Comparison of ENCODE assay signal across 11 mouse cellular contexts in the genomic region with DNA sequence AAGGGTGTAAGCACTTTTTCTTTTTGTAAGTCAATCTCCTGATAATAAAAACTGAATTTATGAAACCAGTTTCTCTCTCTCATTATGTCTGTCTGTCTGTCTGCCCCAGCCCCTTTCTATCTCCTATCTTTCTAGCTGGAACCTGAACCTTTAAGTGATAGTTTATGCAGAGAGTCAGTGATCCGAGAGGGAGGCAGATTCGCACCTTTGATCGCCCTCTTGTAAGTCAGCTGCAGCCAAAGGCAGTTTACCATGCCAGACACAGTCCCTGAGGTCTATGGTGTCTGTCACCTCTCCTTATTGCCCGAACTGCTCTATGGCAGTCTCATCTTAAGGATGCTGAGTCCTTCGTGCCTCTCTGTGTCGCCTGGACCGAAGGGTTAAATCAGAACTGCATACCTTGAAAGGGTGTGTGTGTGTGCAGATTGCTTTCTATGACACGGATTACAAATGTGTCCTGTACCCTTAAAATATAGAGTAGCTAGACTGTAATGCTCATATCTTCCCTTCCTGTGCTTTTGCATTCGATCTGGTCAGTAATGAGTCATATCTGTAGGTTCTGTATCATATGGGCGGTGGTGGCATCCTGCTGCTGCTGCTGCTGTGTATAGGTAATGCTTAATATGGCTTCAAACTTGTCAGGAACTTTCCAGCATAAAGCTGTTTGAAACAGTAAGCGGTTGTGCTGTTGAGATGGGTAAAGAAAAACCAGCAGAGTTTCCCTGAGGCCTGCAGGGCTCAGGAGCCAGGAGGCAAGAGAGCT. TPM values are rescaled to one million over a fixed set of nuclear protein-coding genes. Genes with fewer than 3 reads are reported as not detected.
A peak's percentile ranks its signal among the peaks of the same experiment; 100 is the strongest.
DNase-seq lines count a peak whose midpoint lies in the region; ATAC-seq lines count a peak whose summit lies in the region.
"Had no signal": no experiment of that assay in that cellular context is flagged by ENCODE, and none has a peak within 500 bp of the region (broad histone marks: within the 10 kb centered on the region; RNA-seq: fewer than 3 reads in every experiment).

No protein-coding gene starts in this region.

- no peak for DNase-seq in forebrain, embryonic 11.5 days (ENCODE audit: low spot score)
- DNase-seq in kidney, postnatal 10 days, result no peak
- no peak for DNase-seq in adrenal gland, postnatal 4 days (ENCODE audit: low spot score in 2 of 2)
- DNase-seq in frontal cortex, postnatal 14 days (ENCODE audit: low spot score in 2 of 2), result no peak
- DNase-seq: right cerebral cortex, postnatal 4 days had no signal

- H3K4me2 ChIP-seq in forebrain, embryonic 13.5 days, result no peak overlapping the region; the same call in 1 of the 2 replicates
- no peak overlapping the region for H3K4me2 ChIP-seq in forebrain, embryonic 11.5 days (ENCODE audit: low read depth, low read length, severe bottlenecking)
- H3K4me2 ChIP-seq in kidney, embryonic 14.5 days (replicated peaks; ENCODE audit: low read depth, low read length), result no peak overlapping the region
- peak overlapping the region; percentile 33 for H3K4me2 ChIP-seq in midbrain, embryonic 15.5 days
- H3K4me2 ChIP-seq: liver, embryonic 15.5 days had no signal

- H3K4me1 ChIP-seq in forebrain, embryonic 13.5 days, result peaks cover 24% of the 10 kb centered on the region
- 0 out of 2 replicates have a peak, but pooled peaks cover 2% of the 10 kb centered on the region for H3K4me1 ChIP-seq in forebrain, embryonic 11.5 days (replicated peaks; ENCODE audit: control insufficient read depth, insufficient read depth, low read length)
- H3K4me1 ChIP-seq in kidney, embryonic 14.5 days (ENCODE audit: control insufficient read depth, insufficient read depth, low read length), result peaks cover 11% of the 10 kb centered on the region; the same call in 1 of the 2 replicates
- H3K4me1 ChIP-seq in midbrain, embryonic 15.5 days, result peaks cover 37% of the 10 kb centered on the region

- no peaks in the 10 kb centered on the region for H3K27me3 ChIP-seq in forebrain, embryonic 13.5 days
- no peaks in the 10 kb centered on the region for H3K27me3 ChIP-seq in forebrain, embryonic 11.5 days (ENCODE audit: control insufficient read depth, insufficient read depth, low read length)
- H3K27me3 ChIP-seq in kidney, embryonic 14.5 days (ENCODE audit: control insufficient read depth, insufficient read depth, low read length), result no peaks in the 10 kb centered on the region
- no peaks in the 10 kb centered on the region for H3K27me3 ChIP-seq in midbrain, embryonic 15.5 days (replicated peaks)
- H3K27me3 ChIP-seq: liver, embryonic 15.5 days had no signal

- ATAC-seq in forebrain, embryonic 13.5 days, result no peak
- ATAC-seq in forebrain, embryonic 11.5 days (replicated peaks; ENCODE audit: low FRiP score), result no peak
- ATAC-seq in kidney, embryonic 14.5 days (ENCODE audit: low FRiP score, low TSS enrichment), result no peak
- ATAC-seq in activated CD4-positive, CD25-positive, alpha-beta regulatory T cell, adult 4 months, result peak; percentile 74
- ATAC-seq in midbrain, embryonic 15.5 days (replicated peaks), result no peak
- ATAC-seq: forebrain, embryonic 16.5 days had no signal

- H3K36me3 ChIP-seq in forebrain, embryonic 13.5 days (ENCODE audit: poor library complexity, severe bottlenecking), result no peaks in the 10 kb centered on the region
- no peaks in the 10 kb centered on the region for H3K36me3 ChIP-seq in forebrain, embryonic 11.5 days (ENCODE audit: control insufficient read depth, insufficient read depth, low read length)
- no peaks in the 10 kb centered on the region for H3K36me3 ChIP-seq in kidney, embryonic 14.5 days (ENCODE audit: control insufficient read depth, insufficient read depth, low read length)
- no peaks in the 10 kb centered on the region for H3K36me3 ChIP-seq in midbrain, embryonic 15.5 days (replicated peaks)
- H3K36me3 ChIP-seq: liver, embryonic 15.5 days had no signal

- H3K4me3 ChIP-seq in forebrain, embryonic 13.5 days, result no peak overlapping the region
- no peak overlapping the region for H3K4me3 ChIP-seq in forebrain, embryonic 11.5 days (ENCODE audit: low read depth, low read length)
- no peak overlapping the region for H3K4me3 ChIP-seq in kidney, embryonic 14.5 days (ENCODE audit: low read length)
- no peak overlapping the region for H3K4me3 ChIP-seq in midbrain, embryonic 15.5 days
- H3K4me3 ChIP-seq: liver, embryonic 15.5 days had no signal

- WGBS in forebrain, embryonic 13.5 days, result 84% methylated on average over 11 of the region's 11 CpGs
- 86% methylated on average over 11 of the region's 11 CpGs for WGBS in forebrain, embryonic 11.5 days
- 63% methylated on average over 11 of the region's 11 CpGs for WGBS in kidney, embryonic 14.5 days
- WGBS in midbrain, embryonic 15.5 days, result 86% methylated on average over 11 of the region's 11 CpGs

- no peak overlapping the region for H3K27ac ChIP-seq in forebrain, embryonic 13.5 days
- no peak overlapping the region for H3K27ac ChIP-seq in forebrain, embryonic 11.5 days (ENCODE audit: low read depth, low read length)
- H3K27ac ChIP-seq in kidney, embryonic 14.5 days (ENCODE audit: low read depth, low read length), result no peak overlapping the region; the same call in 1 of the 2 replicates
- 0 out of 2 replicates have a peak overlapping the region, but pooled peaks have one; percentile 42 for H3K27ac ChIP-seq in midbrain, embryonic 15.5 days
- H3K27ac ChIP-seq: liver, embryonic 15.5 days had no signal

- peak overlapping the region; percentile 43 for H3K9ac ChIP-seq in forebrain, embryonic 13.5 days
- H3K9ac ChIP-seq in forebrain, embryonic 11.5 days (ENCODE audit: low read length), result no peak overlapping the region
- H3K9ac ChIP-seq in kidney, embryonic 14.5 days (ENCODE audit: low read depth, low read length), result peak overlapping the region; percentile 7; the same call in 1 of the 2 replicates
- H3K9ac ChIP-seq in midbrain, embryonic 15.5 days, result peak overlapping the region; percentile 15; the same call in 1 of the 2 replicates
- H3K9ac ChIP-seq: liver, embryonic 15.5 days had no signal

- no peaks in the 10 kb centered on the region for H3K9me3 ChIP-seq in forebrain, embryonic 13.5 days (replicated peaks)
- no peaks in the 10 kb centered on the region for H3K9me3 ChIP-seq in forebrain, embryonic 11.5 days (ENCODE audit: control insufficient read depth, low read length)
- no peaks in the 10 kb centered on the region for H3K9me3 ChIP-seq in kidney, embryonic 14.5 days (ENCODE audit: control insufficient read depth, low read length)
- no peaks in the 10 kb centered on the region for H3K9me3 ChIP-seq in midbrain, embryonic 15.5 days
- H3K9me3 ChIP-seq: liver, embryonic 15.5 days had no signal

RNA-seq across cellular contexts. Expression of a gene that starts 2.5 kb away (rescaled TPM):
- polyA plus RNA-seq in forebrain, embryonic 13.5 days (2015; fragmentation: Nextera tagmentation; extraction: Ambion mirVana), result 53.1 and 61.6 TPM in 2 replicates
- polyA plus RNA-seq in forebrain, embryonic 11.5 days (2014; fragmentation: Nextera tagmentation; extraction: Ambion mirVana), result 50.2 and 50.3 TPM in 2 replicates
- polyA plus RNA-seq in kidney, embryonic 14.5 days (2014; fragmentation: Nextera tagmentation; extraction: Ambion mirVana), result 18.7 and 36.0 TPM in 2 replicates
- polyA plus RNA-seq in activated CD4-positive, CD25-positive, alpha-beta regulatory T cell, adult 4 months (2017; shearing (Covaris generic)), result 100 to 1,000 TPM; 120 to 128 TPM
- polyA plus RNA-seq in midbrain, embryonic 15.5 days (2015; fragmentation: Nextera tagmentation; extraction: Ambion mirVana), result 69.1 and 72.6 TPM in 2 replicates
- total RNA-seq in adrenal gland, postnatal 4 days (2021), result 100 to 1,000 TPM; 110 to 128 TPM

RNA-seq across cellular contexts. Expression of a gene that starts 9.4 kb away (rescaled TPM):
- 126 and 137 TPM in 2 replicates for polyA plus RNA-seq in forebrain, embryonic 13.5 days (2015; fragmentation: Nextera tagmentation; extraction: Ambion mirVana)
- polyA plus RNA-seq in forebrain, embryonic 11.5 days (2014; fragmentation: Nextera tagmentation; extraction: Ambion mirVana), result 147 and 156 TPM in 2 replicates
- polyA plus RNA-seq in kidney, embryonic 14.5 days (2014; fragmentation: Nextera tagmentation; extraction: Ambion mirVana), result 39.8 and 68.8 TPM in 2 replicates
- 10 to 100 TPM; 18.6 to 20.8 TPM for polyA plus RNA-seq in activated CD4-positive, CD25-positive, alpha-beta regulatory T cell, adult 4 months (2017; shearing (Covaris generic))
- 161 and 164 TPM in 2 replicates for polyA plus RNA-seq in midbrain, embryonic 15.5 days (2015; fragmentation: Nextera tagmentation; extraction: Ambion mirVana)
- total RNA-seq in adrenal gland, postnatal 4 days (2021), result 100 to 1,000 TPM; 164 to 170 TPM
